Comparison of ENCODE assay signal across 10 mouse cellular contexts in the genomic region with DNA sequence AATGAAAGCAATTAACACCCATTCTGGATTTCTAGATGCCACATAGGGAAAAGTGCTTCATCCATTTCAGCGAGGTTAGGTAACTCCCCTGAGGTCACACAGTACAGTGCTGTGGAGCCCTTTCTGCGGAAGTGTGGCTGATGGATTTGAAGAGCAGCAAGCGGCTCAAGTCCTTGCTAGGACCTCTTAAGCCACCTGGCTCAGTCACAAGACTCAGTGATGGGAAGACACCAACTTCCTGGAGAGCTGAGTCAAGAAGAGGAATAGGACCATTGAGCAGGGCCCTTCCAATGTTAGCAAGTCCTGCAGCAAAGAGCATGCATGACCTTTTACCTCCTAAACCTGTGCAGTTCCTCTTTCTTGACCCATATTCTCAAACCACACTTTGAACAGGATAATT. TPM values are rescaled to one million over a fixed set of nuclear protein-coding genes. Genes with fewer than 3 reads are reported as not detected.
DNase-seq lines count a peak whose midpoint lies in the region; ATAC-seq lines count a peak whose summit lies in the region.
"Had no signal": no experiment of that assay in that cellular context is flagged by ENCODE, and none has a peak within 500 bp of the region (broad histone marks: within the 10 kb centered on the region; RNA-seq: fewer than 3 reads in every experiment).

No protein-coding gene starts in this region.

- no peak overlapping the region for H3K9ac ChIP-seq in embryonic facial prominence, embryonic 15.5 days
- H3K9ac ChIP-seq in intestine, embryonic 14.5 days (ENCODE audit: low read length), result no peak overlapping the region; the same call in 1 of the 2 replicates
- H3K9ac ChIP-seq in stomach, embryonic 15.5 days, result no peak overlapping the region
- H3K9ac ChIP-seq: liver, embryonic 14.5 days had no signal

- no peak overlapping the region; the same call in 1 of the 2 replicates for H3K4me3 ChIP-seq in embryonic facial prominence, embryonic 15.5 days (replicated peaks)
- peak overlapping the region; percentile 59 for H3K4me3 ChIP-seq in intestine, embryonic 14.5 days (ENCODE audit: low read depth, low read length)
- H3K4me3 ChIP-seq in stomach, embryonic 15.5 days (replicated peaks), result peak overlapping the region; percentile 60

- peak overlapping the region; percentile 96; the same call in 1 of the 2 replicates for H3K4me2 ChIP-seq in embryonic facial prominence, embryonic 15.5 days (replicated peaks)
- peak overlapping the region; percentile 96 for H3K4me2 ChIP-seq in intestine, embryonic 14.5 days (ENCODE audit: low read length)
- peak overlapping the region; percentile 83 for H3K4me2 ChIP-seq in stomach, embryonic 15.5 days

- H3K4me1 ChIP-seq in embryonic facial prominence, embryonic 15.5 days, result peaks cover 9% of the 10 kb centered on the region; the same call in 1 of the 2 replicates
- H3K4me1 ChIP-seq in intestine, embryonic 14.5 days (replicated peaks; ENCODE audit: control insufficient read depth, insufficient read depth, low read length), result no peaks in the 10 kb centered on the region
- no peaks in the 10 kb centered on the region; the same call in 1 of the 2 replicates for H3K4me1 ChIP-seq in stomach, embryonic 15.5 days

- H3K36me3 ChIP-seq in embryonic facial prominence, embryonic 15.5 days, result no peaks in the 10 kb centered on the region
- no peaks in the 10 kb centered on the region for H3K36me3 ChIP-seq in intestine, embryonic 14.5 days (ENCODE audit: control insufficient read depth, insufficient read depth, low read length)
- H3K36me3 ChIP-seq in stomach, embryonic 15.5 days, result no peaks in the 10 kb centered on the region

- no peaks in the 10 kb centered on the region for H3K9me3 ChIP-seq in embryonic facial prominence, embryonic 15.5 days (replicated peaks)
- no peaks in the 10 kb centered on the region for H3K9me3 ChIP-seq in intestine, embryonic 14.5 days (ENCODE audit: control insufficient read depth, low read length)
- H3K9me3 ChIP-seq in stomach, embryonic 15.5 days, result no peaks in the 10 kb centered on the region

- WGBS in embryonic facial prominence, embryonic 15.5 days, result 56% methylated on average over 3 of the region's 3 CpGs
- 65% methylated on average over 3 of the region's 3 CpGs for WGBS in intestine, embryonic 14.5 days
- 74% methylated on average over 3 of the region's 3 CpGs for WGBS in stomach, embryonic 15.5 days

- DNase-seq in lung, postnatal 36 days, result peak; percentile 39
- no peak for DNase-seq in lung, postnatal 25 days (ENCODE audit: low spot score)
- peak; percentile 51 for DNase-seq in intestine, embryonic 14.5 days (ENCODE audit: low spot score)
- no peak for DNase-seq in cerebellum, postnatal 14 days
- DNase-seq in testis, postnatal 10 days (ENCODE audit: low spot score), result no peak
- DNase-seq in adrenal gland, postnatal 4 days (ENCODE audit: low spot score in 2 of 2), result no peak
- DNase-seq: cerebellum, adult 9-10 months had no signal

- H3K27ac ChIP-seq in embryonic facial prominence, embryonic 15.5 days (replicated peaks), result no peak overlapping the region
- no peak overlapping the region for H3K27ac ChIP-seq in intestine, embryonic 14.5 days (ENCODE audit: low read depth)
- no peak overlapping the region for H3K27ac ChIP-seq in stomach, embryonic 15.5 days
- H3K27ac ChIP-seq: liver, embryonic 14.5 days had no signal

- ATAC-seq in embryonic facial prominence, embryonic 15.5 days (ENCODE audit: insufficient number of reproducible peaks, low FRiP score, low TSS enrichment, low read depth), result no peak
- ATAC-seq in intestine, embryonic 14.5 days (replicated peaks; ENCODE audit: low FRiP score, low TSS enrichment, low read depth), result no peak
- no peak for ATAC-seq in stomach, embryonic 15.5 days (ENCODE audit: insufficient read depth, low FRiP score, low read depth)

- H3K27me3 ChIP-seq in embryonic facial prominence, embryonic 15.5 days, result peaks cover 34% of the 10 kb centered on the region
- H3K27me3 ChIP-seq in intestine, embryonic 14.5 days (replicated peaks; ENCODE audit: control insufficient read depth, insufficient read depth, low read length), result peaks cover 40% of the 10 kb centered on the region
- peaks cover 4% of the 10 kb centered on the region; the same call in 1 of the 2 replicates for H3K27me3 ChIP-seq in stomach, embryonic 15.5 days (replicated peaks)

RNA-seq across cellular contexts. Expression of a gene that starts 1.5 kb away (rescaled TPM):
- 5.8 and 6.3 TPM in 2 replicates for polyA plus RNA-seq in embryonic facial prominence, embryonic 15.5 days (2015; fragmentation: Nextera tagmentation; extraction: Ambion mirVana)
- 18.2 and 18.7 TPM in 2 replicates for polyA plus RNA-seq in intestine, embryonic 14.5 days (2014; fragmentation: Nextera tagmentation; extraction: Ambion mirVana)
- polyA plus RNA-seq in stomach, embryonic 15.5 days (2015; fragmentation: Nextera tagmentation; extraction: Ambion mirVana), result 10.0 and 11.0 TPM in 2 replicates
- 10 to 100 TPM in 1 of 2 experiments, 1 to 10 TPM in 1; 8.4 to 11.0 TPM for total RNA-seq in adrenal gland, postnatal 4 days (2021)

Comparison
In these comparisons a context has a peak if more than half of its experiments do, and no peak if none do; other contexts are left out.
1. DNase-seq: peak in lung, postnatal 36 days (single experiment) and intestine, embryonic 14.5 days (single experiment); none in lung, postnatal 25 days (single experiment), cerebellum, postnatal 14 days (0 of 2), testis, postnatal 10 days (single experiment) and adrenal gland, postnatal 4 days (0 of 2).
2. Peak in every context shown above with its lines, with median percentiles within 50 percentile points of each other: H3K4me2 ChIP-seq.